Mouse (Mus musculus): ENCODE data around the gene Nek5.

The Nek5 gene

DNA sequence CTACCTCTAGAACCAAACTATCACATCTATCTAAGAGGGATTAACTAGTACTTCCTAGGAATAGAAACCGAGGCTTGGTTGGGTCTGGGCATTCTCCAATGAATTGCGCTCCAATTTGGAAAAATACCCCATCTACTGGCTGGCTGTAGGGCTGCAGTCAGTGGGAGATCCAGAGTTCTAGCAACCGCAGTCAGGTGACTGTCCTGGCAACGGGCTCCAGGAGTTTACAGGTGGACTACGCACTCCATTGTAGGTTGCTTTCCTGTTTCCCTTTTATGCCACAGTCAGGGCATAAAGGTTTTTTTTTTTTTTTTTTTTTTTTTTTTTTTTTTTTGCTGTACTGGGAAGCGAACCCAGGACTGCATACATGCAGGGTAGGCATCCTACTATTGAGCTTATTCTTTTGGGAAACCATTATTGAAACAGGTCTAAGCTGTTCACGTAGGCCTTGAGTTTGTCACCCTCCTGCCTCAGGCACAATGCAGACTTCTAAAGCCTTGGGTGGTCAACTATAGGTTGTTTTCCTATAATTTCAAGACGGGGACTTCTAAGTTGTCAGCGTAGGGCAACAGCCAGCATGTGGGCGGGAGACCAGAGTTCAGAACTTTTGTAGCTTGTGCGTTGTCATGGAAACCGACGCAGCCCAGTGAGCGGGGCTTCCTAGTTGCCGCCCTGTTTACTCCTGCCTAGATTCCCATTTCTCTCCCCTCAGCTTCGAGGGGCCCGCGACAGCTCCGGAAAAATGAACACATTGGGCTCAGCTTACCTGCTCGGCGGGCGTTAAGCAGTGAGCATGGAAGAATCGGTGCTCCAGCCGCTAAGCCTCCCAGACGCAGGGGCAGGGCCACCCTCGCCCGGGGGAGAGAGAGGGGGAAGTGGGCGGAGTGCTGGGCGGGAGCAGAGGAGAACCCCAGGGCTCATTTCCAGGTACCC lies at the start of gene Nek5:
Nek5 (minus strand) TSS at position 834 of the 933 bp plus-strand sequence.
- DNase-seq (ENCODE audit: low spot score in 2 of 2): no peak

DNA sequence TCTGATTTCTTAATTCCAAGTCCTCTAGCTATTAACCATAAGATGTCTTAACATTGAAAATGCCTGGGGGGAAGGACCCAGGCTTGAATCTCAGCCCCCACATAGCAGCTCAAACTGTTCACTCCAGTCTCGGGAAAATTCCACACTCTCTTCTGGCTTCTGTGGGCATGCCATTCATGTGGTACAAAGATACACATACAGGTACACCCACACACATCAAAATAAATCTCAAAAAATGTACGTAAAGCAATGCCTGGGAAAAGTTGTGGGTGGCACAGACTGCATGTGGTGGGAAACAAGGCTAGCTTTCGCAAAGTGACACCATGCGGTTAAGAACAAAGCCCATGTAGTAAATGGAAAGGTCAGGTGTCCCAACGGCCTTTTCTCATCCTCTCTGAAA lies 44.3 kb upstream of the Nek5 start:
- DNase-seq (ENCODE audit: low spot score in 2 of 2): peak in 1 of 2 experiments; percentile 31

DNA sequence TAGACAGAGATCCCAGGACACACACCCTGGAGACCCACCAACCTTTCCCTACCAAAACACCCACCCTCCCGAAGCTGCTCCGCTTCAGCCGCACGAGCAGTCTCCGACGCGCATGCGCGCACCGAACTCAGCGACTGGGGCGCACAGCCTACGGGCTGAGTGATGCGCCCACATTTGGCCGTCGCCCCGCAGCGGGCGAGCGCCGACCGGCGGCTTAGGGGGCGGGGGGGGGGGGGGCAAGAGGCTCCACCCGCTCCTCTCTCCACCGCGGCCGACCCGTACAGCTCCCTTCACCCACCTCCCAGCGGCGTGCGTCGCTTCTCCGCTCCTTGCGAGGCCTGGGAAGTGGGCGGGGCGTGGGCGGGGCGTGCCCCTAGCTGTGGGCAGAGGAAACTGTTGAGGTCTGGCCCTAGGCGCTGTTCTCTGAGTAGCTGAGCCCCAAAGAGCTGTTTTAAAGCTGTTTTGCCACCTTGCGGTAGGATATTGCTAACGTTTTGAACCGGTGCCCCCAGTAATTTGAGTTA lies 41.3 kb upstream of the Nek5 start, which contains the start of gene Nek3:
Nek3 (minus strand) TSS at position 356 of the 524 bp plus-strand sequence.
- peak; percentile 72 to 73 for DNase-seq (ENCODE audit: low spot score in 2 of 2)

- no peak for DNase-seq (ENCODE audit: low spot score in 2 of 2)
Measured at GRCm38 (mm10) chr8:22165251-22166079, 40.6 kb upstream of the Nek5 start.

- no peak for DNase-seq (ENCODE audit: low spot score in 2 of 2)
Measured at GRCm38 (mm10) chr8:22164431-22164830, 39.6 kb upstream of the Nek5 start.

GRCm38 (mm10) chr8:22162206-22162605 lies 37.4 kb upstream of the Nek5 start:
- DNase-seq (ENCODE audit: low spot score in 2 of 2): no peak

GRCm38 (mm10) chr8:22150345-22150663 lies 25.5 kb upstream of the Nek5 start:
- no peak for DNase-seq (ENCODE audit: low spot score in 2 of 2)

- DNase-seq (ENCODE audit: low spot score in 2 of 2): no peak
Measured at GRCm38 (mm10) chr8:22149643-22150344, 24.9 kb upstream of the Nek5 start.

GRCm38 (mm10) chr8:22148367-22148740 lies 23.5 kb upstream of the Nek5 start:
- DNase-seq (ENCODE audit: low spot score in 2 of 2): no peak

- DNase-seq (ENCODE audit: low spot score in 2 of 2): no peak
Measured at GRCm38 (mm10) chr8:22147706-22148366, 23.0 kb upstream of the Nek5 start.

GRCm38 (mm10) chr8:22145831-22146230 lies 21.0 kb upstream of the Nek5 start:
- DNase-seq (ENCODE audit: low spot score in 2 of 2): no peak

DNA sequence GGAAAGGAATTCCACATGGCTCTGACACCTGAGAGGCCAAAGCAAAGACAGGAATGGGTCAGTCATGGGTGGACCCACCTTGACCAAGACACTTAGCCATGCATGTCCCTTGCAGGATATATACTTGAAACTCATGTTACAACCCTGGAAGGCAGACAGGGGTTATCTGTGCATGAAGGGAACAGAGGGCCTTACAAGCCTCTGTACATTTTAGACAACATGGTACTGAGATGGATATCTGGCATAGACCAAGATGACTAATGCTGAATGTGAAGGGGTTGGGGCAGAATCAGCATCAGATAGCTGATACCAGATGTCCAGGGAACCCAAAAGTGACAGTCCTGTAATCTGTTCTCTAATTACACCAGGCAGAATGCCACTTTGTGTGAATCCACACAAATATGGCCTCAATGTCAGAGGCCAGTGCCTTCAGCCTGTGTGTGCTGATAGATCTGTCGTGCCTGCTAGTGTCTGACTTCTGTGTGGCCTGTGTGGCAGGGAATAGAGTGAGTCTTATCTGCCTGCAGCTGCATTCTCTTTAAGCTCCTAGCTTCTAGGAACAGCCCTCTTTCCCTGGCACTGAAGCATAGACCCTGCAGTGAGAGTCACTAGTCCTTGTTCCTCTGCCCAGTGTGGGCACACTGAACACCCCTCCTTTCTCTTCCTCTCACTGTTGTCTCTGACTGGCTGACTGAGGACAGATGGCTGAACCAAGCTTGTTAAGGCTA lies 19.1 kb upstream of the Nek5 start:
- no peak for DNase-seq (ENCODE audit: low spot score in 2 of 2)

GRCm38 (mm10) chr8:22142592-22142991 lies 17.7 kb upstream of the Nek5 start:
- no peak for DNase-seq (ENCODE audit: low spot score in 2 of 2)

GRCm38 (mm10) chr8:22141836-22142385 lies 17.1 kb upstream of the Nek5 start:
- DNase-seq (ENCODE audit: low spot score in 2 of 2): no peak

DNA sequence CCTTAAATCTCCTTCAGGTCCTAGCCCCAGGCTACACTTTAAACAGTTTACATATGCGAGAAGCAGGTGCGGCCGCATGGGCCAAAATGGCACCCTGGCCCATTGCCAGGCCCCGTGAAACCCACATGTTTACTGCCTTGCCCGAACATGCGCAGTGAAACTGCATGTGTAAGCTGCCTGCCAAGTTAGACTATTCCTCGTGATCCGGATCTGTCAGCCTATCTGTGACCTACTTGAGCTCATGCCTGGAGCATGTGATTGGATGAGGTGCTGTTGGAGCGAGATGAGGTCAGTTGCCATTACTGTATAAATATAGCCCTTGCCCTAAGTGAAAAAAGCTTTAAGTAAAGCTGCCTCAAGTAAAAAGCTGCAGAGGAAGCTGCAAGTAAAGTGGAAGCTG lies 11.6 kb upstream of the Nek5 start:
- DNase-seq (ENCODE audit: low spot score in 2 of 2): peak in 1 of 2 experiments; percentile 19

- no peak for DNase-seq (ENCODE audit: low spot score in 2 of 2)
Measured at GRCm38 (mm10) chr8:22134750-22135135, 9.9 kb upstream of the Nek5 start.

DNA sequence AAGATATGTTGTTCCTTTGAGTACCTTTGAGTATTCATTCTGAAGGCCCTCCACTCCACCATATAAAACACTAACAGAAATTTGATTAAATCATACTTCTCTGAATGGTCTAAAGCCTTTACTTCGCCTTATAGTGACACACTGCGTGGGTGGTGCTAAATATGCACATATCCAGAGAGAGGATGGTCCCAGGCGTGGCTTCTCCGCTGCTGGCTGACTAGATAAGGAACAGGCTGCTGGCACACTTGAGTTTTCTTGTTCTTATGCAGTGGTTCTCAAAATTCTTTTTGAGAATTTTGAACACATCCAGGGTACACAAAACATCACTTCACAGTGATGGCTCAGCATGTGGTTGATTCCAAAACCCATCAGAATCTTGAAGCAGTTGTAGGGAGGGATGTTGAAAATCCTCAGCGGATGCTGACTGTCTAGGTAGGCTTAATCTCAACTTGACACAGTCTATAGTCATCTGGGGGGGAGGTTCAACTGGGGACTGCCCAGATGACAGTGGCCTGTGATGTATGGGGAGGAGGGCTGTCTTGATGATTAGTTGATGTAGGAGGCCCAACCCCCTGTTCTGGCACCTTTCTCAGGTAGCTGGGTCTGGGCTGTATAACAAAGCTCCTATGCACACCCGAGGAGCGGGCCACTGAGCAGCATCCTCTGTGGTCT lies 9.4 kb upstream of the Nek5 start:
- no peak for DNase-seq (ENCODE audit: low spot score in 2 of 2)

DNA sequence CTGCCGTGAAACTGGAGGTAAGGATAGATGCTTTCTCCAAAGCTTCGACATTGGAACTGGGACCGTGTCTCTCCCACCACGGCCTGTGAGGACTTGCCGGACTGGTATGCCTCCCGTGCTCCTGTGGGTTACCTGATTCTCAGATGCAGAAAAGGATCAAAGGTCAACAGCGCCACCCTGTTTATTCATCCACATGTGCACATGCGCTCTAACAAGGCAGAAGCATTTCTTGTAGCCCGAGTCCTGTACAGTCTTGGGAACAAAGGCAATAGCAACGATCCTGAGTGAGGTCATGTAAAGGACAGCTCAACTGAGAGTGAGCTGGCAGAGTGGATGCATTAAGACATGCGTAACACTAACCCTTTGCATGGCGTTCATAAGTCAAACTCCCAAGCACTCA lies 7.2 kb upstream of the Nek5 start:
- no peak for DNase-seq (ENCODE audit: low spot score in 2 of 2)

- no peak for DNase-seq (ENCODE audit: low spot score in 2 of 2)
Measured at GRCm38 (mm10) chr8:22107020-22107419, 17.8 kb downstream of the Nek5 start.

DNA sequence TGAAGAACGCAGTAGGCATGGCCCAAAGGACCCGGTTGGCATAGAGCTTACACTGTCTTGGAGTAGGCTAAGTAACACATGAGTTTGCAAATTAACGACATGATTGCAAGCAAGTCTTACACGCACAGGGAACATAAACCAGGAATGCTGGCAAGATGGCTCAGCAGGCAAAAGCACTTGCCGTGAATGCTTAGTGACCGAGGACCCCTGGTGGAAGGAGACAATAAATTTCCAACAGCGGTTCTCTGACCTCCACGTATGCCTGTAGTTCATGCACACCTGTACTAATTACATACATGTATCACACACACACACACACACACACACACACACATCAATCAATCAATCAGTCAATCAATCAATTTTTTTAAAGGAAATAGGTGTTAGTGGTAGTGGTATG lies 33.3 kb downstream of the Nek5 start:
- DNase-seq (ENCODE audit: low spot score in 2 of 2): no peak
